Mouse (Mus musculus) urinary bladder, postnatal 36 days (tissue): ENCODE data around the gene Zfp362.

Experiments used
- DNase-seq, 2 experiments: peaks; one replicate each; pipeline ENCODE4 v3.0.0; 2022; ENCODE audit warnings: low spot score in 2 of 2, mixed read lengths in 1 of 2

Zfp362 gene

GRCm38 (mm10) chr4:128801675-128802465 lies 4.0 kb downstream of the Zfp362 start:
- no peak for DNase-seq

DNA sequence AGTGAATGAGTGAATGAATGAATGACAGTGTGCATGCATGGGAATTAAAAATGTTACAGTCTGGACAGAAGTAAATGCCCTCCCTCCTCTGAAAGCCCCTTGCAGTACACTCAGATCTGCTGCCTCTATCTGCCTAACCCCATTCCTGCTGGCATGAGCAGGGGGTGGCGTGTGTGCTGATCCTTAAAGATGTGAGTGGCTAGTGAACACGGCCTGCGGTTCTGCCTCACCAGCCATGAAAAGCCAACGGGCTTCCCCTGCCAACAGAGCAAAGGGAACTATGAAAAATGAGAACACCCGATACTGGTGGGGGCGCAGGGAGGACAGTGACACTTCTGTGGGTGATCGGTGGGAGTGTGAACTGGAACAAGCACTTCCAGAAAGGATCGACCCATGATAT lies 9.1 kb downstream of the Zfp362 start:
- no peak for DNase-seq

- no peak for DNase-seq
Observed at GRCm38 (mm10) chr4:128795596-128795995, 10.2 kb downstream of the Zfp362 start.

- DNase-seq, result no peak
Observed at GRCm38 (mm10) chr4:128794198-128794597, 11.6 kb downstream of the Zfp362 start.

GRCm38 (mm10) chr4:128793710-128794109 lies 12.1 kb downstream of the Zfp362 start:
- DNase-seq, result peak; percentile 37 to 41

- DNase-seq, result peak in 1 of 2 experiments; percentile 59
Observed at GRCm38 (mm10) chr4:128789646-128790045, 16.2 kb downstream of the Zfp362 start.

DNA sequence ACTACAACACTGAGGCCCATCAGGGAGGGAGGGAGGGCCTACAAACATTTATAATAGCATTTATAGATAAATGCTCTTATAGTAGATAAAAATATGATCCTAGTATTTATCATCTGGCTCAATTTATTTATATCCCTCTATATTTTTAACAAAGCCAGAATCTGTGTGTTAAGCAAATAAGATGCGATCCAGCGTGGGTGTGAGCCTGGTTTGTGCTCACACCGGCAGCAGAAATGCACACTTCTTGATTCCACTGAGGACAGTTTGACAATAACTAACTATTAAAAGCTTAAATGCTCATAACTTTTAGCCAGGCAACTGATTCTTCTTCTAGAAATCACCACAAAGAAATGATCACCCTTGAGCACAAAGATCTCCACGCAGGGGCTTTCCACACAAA lies 17.7 kb downstream of the Zfp362 start:
- no peak for DNase-seq

DNA sequence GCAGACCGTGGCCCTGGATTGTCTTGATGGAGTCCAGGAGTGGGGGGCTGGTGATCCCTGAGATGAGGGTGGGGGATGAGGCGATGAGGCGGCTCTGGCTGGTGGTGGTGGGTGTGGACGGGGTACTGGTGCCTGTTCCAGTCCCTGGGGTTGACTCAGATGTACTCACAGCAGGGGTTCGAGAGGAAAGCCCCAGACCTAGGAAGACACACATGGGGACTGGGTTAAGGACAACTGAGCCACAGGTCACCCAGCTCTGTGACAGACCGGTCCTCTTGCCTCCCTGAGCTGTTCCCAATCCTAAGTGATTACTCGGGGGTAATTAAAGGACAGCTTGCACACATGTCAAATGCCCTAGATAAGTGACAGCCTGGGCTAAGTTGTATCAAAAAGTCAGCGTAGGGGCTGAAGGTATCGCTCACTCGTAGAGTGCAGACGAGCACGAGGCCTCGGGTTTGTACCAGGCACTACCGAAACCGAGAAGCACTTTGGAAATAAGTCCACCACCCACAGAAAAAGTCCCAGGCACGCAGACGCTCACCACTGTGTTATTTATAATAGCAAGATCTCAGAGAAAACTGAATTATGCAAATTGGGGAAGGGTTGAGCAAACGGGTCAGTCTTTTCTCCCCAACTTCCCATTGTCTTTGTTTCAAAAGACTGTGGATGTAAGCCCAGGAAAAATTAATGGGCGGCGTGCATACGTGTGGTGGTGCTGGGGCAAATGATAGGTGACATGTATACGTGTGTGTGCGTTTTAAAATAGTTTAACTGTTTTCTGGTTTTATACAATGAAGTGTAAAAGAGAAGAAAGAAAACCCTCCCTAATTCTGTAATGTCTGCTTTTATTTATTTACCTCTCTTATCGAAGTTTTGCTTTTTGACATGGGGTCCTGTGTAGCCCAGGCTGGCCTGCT lies 18.6 kb downstream of the Zfp362 start:
- DNase-seq, result no peak

DNA sequence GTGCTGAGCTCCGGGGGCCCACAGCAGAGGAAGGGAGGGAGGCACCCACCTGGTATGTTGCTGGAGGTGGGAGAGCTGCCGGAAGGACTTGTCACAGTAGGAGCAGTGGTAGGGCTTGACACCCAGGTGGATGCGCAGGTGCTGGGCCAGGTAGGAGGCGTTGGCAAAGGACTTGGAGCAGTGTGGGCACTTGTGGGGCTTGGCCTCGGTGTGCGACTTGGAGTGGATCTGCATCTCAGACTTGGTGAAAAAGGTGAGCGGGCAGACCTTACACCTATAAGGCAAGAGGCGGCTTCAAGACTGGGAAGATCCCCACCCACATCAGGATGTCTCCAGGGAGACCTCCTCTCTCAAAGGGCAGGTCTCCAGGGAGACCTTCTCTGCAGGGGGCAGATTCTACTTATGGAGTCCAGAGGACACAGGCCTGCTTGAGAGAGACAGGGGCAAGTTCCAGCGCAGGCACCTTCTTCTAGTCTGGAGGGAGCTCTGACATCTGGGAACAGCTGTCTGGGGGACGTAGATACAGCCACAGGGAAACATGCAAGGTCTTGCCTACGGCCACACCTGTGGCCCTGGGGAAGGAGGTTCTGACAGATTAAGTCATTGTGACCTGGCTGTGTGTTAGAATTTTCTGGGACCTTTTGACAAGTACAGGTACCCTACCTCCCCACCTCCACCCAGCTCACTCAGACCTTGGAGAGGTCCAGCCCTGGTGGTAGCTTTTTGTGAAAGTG lies 19.8 kb downstream of the Zfp362 start:
- no peak for DNase-seq

- no peak for DNase-seq
Observed at GRCm38 (mm10) chr4:128784950-128785631, 20.8 kb downstream of the Zfp362 start.

DNA sequence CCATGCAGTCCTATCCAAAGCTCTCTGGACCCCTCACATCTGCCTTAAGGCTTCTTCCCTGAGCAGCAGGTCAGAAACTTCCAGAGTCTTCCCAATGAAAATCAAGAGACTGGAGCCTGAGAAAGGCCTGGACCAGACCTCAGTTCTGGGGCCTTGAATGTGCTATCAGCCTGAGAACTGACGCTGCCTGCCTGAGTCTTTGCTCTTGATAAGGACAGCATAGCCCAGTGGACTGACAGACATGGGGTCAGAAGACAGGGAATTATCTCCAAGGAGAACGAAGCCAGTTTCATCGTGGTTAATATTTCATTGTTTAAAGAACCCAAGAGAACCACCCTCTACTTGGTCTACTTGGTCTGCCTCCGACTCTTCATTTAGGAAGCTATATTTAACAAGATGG lies 23.2 kb downstream of the Zfp362 start:
- DNase-seq, result no peak

- DNase-seq, result no peak
Observed at GRCm38 (mm10) chr4:128782037-128782436, 23.8 kb downstream of the Zfp362 start.

GRCm38 (mm10) chr4:128777593-128777992 lies 28.3 kb downstream of the Zfp362 start:
- DNase-seq, result no peak

GRCm38 (mm10) chr4:128776568-128777289 lies 29.1 kb downstream of the Zfp362 start:
- peak; percentile 68 to 69 for DNase-seq

DNA sequence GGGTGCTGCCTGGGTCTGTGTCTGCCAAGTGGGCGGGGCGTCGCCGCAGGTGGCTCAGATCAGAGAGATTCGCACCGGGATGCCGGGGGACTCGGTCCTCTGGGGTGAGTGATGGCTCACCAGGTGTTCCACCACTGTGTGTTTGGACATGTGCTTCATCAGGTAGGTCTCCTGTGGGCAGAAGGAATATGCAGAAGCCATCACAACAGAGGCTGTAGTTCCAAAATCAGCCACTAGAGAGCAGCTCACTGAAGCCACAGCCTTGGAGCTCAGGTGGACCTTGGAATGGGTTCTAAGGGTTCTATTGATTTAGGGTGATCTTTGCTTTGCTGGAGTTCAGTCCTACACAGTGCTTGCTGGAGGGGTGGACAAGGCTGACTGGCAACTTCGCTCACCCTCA lies 31.4 kb downstream of the Zfp362 start:
- DNase-seq, result peak in 1 of 2 experiments; percentile 28

- no peak for DNase-seq
Observed at GRCm38 (mm10) chr4:128773820-128774219, 32.0 kb downstream of the Zfp362 start.

DNA sequence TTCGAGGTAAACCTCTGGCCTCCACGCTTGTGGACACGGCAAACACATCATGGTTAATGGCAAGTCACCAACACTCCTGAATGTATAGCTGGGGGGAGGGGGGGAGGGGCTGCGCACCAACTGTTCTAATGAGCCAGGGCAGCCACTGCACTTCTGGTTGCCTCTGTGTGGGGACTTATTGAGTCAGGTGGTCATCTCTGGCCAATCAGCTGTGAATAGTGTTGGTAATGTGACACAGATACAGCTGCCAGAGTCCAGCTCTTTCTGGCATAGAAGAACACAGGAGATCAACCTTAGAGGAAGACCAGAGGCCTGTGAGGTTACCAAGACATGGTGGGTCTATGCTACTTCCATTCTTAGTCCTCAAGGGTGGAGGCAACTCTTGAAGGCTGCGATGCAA lies 35.1 kb downstream of the Zfp362 start:
- DNase-seq, result no peak

- DNase-seq, result no peak
Observed at GRCm38 (mm10) chr4:128769569-128770355, 36.1 kb downstream of the Zfp362 start.

- DNase-seq, result peak in 1 of 2 experiments; percentile 26
Observed at GRCm38 (mm10) chr4:128768120-128768519, 37.7 kb downstream of the Zfp362 start.

GRCm38 (mm10) chr4:128766929-128767328 lies 38.9 kb downstream of the Zfp362 start:
- DNase-seq, result no peak
